Mouse (Mus musculus) fibroblast of lung, adult 2 months (primary cell): ENCODE measurements at regions not wholly inside any gene's neighbourhood (a gene's known extent, or its start where the extent isn't known, plus 50 kb on each side); places are given as distances from the start of the nearest gene placed in this dataset.
A peak's percentile ranks its signal among the peaks of the same experiment; 100 is the strongest.
"Not testable (repeated sequence)": the region's sequence is repeated elsewhere in the genome, so short reads cannot be mapped to it uniquely, and the experiment has no call there.

Experiments used
- DNase-seq: peaks from one replicate; pipeline ENCODE4 v3.0.0-alpha.2; 2011; ENCODE audit warnings: low read depth

GRCm38 (mm10) chr4:22131751-22132736 is 200.9 kb downstream of the Faxc start:
- DNase-seq = peak; percentile 27

- DNase-seq = no peak
These were observed 202.7 kb downstream of the Faxc start for GRCm38 (mm10) chr4:22133547-22134495.

DNA sequence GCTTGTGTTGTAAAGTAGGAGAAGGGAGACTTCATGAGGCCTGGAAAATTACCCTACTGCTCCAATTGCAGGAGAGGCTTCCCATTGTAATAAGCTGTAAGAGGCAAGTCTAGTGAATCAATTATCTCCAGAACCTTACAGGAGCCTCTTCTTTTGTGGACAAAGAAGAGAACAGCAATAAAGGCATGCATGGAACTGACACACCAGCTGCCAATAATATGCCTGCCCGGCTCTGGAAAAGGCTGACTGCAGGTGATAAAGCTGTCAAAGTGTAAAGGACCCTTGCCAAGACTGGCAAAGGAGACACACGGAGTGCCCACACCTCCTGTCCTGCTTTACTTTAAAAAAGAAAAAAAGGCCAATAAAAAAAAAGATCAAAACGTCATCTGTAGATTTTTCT is 209.0 kb downstream of the Faxc start:
- no peak for DNase-seq

DNA sequence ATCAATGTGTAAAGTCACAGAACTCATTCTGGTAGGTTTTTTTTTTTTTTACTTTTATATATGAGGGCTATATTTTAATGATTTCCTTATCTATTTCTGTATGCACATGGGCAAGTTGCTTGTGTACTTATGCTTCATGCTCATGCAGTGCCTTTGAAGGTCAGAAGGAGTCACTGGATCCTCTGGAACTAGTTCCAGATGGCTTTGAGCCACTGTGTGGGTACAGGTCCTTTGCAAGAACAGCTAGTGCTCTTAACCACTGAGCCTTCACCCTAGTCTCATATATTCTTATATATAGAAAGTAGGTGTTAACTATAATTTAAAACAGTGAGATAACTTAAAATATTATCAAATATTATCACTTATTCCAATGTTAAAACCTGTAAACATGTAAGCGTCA is 212.4 kb downstream of the Faxc start:
- no peak for DNase-seq

- not testable (repeated sequence) for DNase-seq
These were observed 212.5 kb upstream of the Fbxl4 start for GRCm38 (mm10) chr4:22144834-22145233.

GRCm38 (mm10) chr4:22146648-22147409 is 210.5 kb upstream of the Fbxl4 start:
- DNase-seq = no peak

- no peak for DNase-seq
These were observed 205.3 kb upstream of the Fbxl4 start for GRCm38 (mm10) chr4:22151899-22152493.

GRCm38 (mm10) chr4:22152971-22153544 is 204.3 kb upstream of the Fbxl4 start:
- DNase-seq = no peak

DNA sequence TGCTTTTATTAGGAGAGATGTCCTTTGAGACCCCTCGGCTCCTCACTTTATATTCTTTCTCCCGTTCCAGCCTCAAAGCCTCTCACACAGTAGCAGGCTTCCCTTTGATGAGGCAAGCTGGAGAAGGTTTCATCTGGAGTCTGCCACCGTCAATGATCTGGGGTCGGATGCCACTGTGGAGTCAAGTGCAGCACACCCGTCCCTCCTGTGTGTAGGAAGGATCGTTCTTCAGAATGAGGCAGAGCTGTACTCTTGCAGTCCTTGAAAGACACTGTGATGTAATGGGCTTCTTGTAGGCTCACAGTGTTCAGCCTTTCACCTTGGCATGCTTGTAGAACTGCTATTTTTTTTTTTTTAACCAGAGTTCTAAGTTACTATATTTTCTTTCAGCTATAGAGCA is 203.7 kb upstream of the Fbxl4 start:
- DNase-seq = no peak

GRCm38 (mm10) chr4:22186422-22186821 is 170.9 kb upstream of the Fbxl4 start:
- DNase-seq = no peak

DNA sequence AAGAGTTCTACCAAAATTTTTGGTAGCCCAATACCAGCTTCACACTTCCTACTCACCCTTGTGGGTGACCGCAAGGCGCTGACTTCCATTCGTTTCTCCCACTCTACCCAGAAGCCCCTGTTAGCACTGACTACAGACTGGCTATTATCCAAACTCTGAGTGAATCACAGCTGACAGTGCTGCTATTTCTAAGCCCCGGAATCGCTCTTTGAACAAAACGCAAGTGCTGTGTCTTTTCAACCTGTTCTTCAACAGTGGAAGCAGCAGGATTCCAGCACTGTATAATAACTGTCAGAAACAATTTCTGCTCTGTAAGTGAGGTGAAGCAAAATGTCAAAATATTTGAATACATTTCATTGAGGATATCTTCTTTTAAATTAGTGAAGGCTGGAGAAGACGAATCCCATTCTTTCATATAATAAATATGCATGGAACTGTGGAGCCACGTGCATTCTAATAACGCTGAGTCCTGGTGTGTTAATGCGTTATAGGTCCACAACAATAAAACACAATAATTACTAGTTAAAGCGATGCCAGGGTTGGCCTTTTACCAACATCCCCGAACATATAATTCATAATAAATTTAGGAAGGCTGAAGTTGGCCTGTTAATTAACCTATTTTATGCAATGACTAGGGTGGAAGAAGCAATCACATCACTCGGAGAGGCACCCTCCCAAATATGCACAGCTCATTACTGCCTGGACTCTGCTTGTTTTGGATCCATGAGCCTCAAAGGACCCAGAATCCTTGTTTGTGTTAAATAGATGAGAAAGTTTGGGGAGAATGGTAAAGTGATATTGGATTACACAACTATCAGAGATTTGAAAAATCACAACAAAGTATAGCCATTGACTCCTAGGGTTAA is 169.0 kb upstream of the Fbxl4 start:
- DNase-seq = no peak

DNA sequence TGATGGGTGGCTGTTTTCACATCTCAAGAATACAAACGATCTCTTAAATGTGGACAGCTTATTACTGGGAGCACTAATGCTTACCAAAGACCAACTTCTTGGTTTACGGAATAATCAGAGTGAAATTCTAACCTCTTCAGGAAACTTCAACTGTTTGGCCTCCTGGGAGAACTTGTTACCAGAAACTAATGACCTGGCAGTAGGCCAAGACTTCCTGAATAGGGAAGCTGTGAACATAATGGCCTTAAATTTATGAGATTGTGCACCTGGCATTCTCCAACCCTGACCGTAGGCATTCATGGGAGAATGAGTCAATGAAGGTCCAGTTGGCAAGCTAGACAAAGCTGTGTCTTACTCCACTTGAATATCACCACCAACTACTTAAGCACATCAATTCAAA is 160.8 kb upstream of the Fbxl4 start:
- no peak for DNase-seq

- DNase-seq = peak; percentile 42
These were observed 148.8 kb upstream of the Fbxl4 start for GRCm38 (mm10) chr4:22208531-22208930.

DNA sequence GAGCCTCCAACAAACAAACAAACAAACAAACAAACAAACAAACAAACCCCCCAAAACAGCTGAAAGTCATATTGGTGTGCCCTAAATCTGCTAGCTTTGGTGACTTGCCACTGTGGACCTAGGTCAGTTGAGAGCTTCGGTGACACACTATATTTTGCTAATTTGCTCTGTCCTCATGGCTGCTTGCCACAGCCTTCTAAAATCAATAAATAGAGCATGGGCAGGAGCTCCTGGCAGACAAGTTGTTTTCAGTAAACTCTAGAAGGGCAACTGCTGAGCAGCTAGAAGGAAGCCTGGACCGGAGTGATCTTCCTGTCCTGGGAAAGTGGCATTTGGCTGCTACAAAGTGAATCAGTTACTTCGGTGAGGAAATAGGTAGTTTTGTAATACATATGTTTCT is 119.7 kb upstream of the Fbxl4 start:
- no peak for DNase-seq

DNA sequence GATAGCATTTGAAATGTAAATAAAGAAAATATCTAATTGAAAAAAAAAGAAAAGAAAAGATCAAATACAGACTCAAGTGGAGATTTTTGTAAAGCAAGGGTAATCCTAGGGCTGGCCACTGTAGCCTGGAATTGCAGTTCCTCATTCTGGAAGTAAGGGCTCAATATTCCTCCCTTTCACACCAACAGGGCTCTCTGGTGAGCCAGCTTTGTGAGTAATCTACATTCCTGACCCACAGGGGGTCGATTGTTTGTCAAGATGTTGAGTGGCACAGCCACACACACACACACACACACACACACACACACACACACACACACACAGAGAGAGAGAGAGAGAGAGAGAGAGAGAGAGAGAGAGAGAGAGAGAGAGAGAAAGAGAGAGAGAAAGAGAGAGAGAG is 107.1 kb upstream of the Fbxl4 start:
- not testable (repeated sequence) for DNase-seq

- DNase-seq = no peak
These were observed 93.4 kb upstream of the Fbxl4 start for GRCm38 (mm10) chr4:22263903-22264302.

DNA sequence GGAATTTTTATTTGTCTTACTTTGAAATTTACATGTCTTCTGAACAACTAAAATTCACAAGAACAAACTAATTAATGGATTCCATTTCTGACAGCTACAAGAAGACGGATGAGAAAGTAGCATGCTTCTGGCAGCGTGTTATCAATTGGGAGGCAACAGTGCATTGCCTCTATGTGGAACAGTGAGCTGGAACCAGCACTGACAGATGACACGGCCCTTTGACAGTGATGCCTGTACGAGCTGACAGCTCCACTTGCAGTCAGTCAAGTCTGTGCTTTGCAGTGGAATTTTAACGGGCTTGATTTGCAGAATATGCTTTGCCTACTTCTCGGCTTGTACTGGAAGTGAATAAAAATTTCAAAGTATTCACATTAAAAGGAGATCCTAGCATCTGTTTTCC is 88.3 kb upstream of the Fbxl4 start:
- no peak for DNase-seq

DNA sequence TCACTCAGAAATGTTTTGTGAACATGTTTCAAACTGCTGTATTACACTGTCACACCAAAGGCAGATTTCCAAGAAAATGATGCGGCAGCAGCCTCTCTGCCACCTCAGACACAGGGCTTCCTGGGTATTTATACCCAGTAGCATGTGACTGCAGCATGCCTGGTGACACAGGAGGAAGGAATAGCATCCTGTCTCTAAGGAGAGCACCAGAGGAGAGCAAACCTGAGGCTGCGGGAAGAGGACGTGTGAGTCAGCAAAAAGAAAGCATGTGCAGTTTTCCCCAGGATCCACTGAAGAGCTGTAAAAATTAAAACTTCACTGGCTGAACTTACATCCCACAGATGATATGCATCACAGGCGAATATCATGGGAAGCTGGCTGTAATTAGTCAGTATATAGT is 83.2 kb upstream of the Fbxl4 start:
- DNase-seq = no peak

GRCm38 (mm10) chr4:22282536-22283323 is 74.6 kb upstream of the Fbxl4 start:
- no peak for DNase-seq
